Mouse (Mus musculus): Measurements from ENCODE around the gene Stap2. TPM values are rescaled to one million over a fixed set of nuclear protein-coding genes. Genes with fewer than 3 reads are reported as not detected.

Stap2 gene
- polyA plus RNA-seq, 1 experiment, result 10.6 TPM

DNA sequence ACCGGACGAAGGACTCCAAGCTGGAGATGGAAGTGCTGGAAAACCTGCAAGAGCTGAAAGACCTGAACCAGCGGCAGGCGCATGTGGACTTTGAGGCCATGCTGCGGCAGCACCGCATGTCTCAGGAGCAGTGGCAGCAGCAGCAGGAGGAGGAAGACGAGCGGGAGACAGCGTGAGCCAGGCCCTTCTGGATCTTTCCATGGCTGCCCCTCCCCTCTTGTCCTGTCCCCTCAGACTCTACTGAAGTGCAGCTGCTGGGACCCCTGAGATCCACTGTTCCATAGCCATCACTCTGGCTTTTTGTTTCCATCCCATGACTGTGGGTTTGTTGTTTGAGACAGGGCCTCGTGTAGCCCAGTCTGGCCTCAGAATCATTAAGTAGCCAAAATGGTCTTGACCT, 40.9 kb downstream of the Stap2 start:
- Histone ChIP-seq H3K27ac (ENCODE audit: control insufficient read depth, insufficient read depth, low read depth, low read length, poor library complexity) (no peak overlapping the region), H3K4me3 (replicated peaks; ENCODE audit: control insufficient read depth, low read depth, low read length) (no peak overlapping the region), H3K4me1 (ENCODE audit: control insufficient read depth, insufficient read depth, low read length) (peaks cover 1% of the 10 kb centered on the region)
- WGBS, result 94% methylated on average over 10 of the region's 10 CpGs
- TF ChIP-seq CTCF (IDR thresholded peaks at IDR 0.05; ENCODE audit: control insufficient read depth, insufficient read depth, low read length), result no peak
- 0 out of 2 replicates have a peak, but pooled peaks have one; percentile 7 for TF ChIP-seq POLR2A (IDR thresholded peaks at IDR 0.05; ENCODE audit: borderline replicate concordance, control insufficient read depth, low read depth, low read length)

DNA sequence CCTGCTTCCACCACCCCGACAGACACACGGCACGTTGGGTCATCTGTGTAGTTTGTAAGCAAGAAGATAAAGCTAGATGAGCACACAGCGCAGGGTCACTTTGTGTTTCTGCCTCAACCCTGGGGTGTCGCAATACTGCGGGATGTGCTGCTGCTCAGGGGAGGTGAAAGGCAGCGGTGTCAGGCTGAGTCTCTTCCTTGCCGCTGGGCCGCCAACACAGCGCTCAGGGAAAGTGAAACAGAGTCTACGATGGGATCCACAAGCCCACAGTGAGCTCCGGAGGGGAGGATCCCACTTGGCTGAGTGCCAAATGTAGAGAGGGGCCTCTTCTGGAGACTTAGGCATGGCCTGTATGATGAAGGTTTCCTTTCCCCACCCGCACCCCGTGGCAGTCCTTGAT, 42.2 kb downstream of the Stap2 start:
- 55% methylated on average over 14 of the region's 14 CpGs for WGBS
- TF ChIP-seq CTCF (IDR thresholded peaks at IDR 0.05; ENCODE audit: control insufficient read depth, insufficient read depth, low read length) (0 out of 2 replicates have a peak, but pooled peaks have one; percentile 8), POLR2A (IDR thresholded peaks at IDR 0.05; ENCODE audit: borderline replicate concordance, control insufficient read depth, low read depth, low read length) (0 out of 2 replicates have a peak, but pooled peaks have one; percentile 23)
- Histone ChIP-seq H3K27ac (ENCODE audit: control insufficient read depth, insufficient read depth, low read depth, low read length, poor library complexity) (peak overlapping the region; percentile 29), H3K4me3 (replicated peaks; ENCODE audit: control insufficient read depth, low read depth, low read length) (peak overlapping the region; percentile 7), H3K4me1 (ENCODE audit: control insufficient read depth, insufficient read depth, low read length) (peaks cover 1% of the 10 kb centered on the region)

DNA sequence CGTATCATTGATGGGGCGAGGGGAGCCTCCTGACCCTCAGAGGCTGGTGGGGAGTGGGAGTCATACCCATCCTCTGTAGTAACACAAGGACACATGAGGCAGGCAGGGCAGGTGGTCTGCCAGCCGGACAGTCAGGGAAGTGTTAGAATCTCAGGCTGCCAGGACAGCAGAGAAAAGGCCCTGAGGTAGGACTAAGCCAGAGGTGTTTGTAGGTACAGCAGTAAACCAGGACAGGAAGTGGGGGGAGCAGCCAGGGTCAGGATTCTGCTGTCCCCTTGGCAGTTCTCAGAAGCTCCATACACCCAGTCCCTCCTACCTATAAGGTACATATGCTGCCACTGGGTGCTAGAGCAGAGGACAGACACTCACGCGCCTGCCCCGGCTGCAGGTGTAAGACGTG, 43.8 kb downstream of the Stap2 start:
- Histone ChIP-seq H3K4me3 (replicated peaks; ENCODE audit: control insufficient read depth, low read depth, low read length) (no peak overlapping the region), H3K4me1 (ENCODE audit: control insufficient read depth, insufficient read depth, low read length) (peaks cover 1% of the 10 kb centered on the region), H3K27ac (ENCODE audit: control insufficient read depth, insufficient read depth, low read depth, low read length, poor library complexity) (no peak overlapping the region)
- TF ChIP-seq POLR2A (IDR thresholded peaks at IDR 0.05; ENCODE audit: borderline replicate concordance, control insufficient read depth, low read depth, low read length) (no peak), CTCF (IDR thresholded peaks at IDR 0.05; ENCODE audit: control insufficient read depth, insufficient read depth, low read length) (no peak)
- WGBS, result 86% methylated on average over 7 of the region's 7 CpGs

DNA sequence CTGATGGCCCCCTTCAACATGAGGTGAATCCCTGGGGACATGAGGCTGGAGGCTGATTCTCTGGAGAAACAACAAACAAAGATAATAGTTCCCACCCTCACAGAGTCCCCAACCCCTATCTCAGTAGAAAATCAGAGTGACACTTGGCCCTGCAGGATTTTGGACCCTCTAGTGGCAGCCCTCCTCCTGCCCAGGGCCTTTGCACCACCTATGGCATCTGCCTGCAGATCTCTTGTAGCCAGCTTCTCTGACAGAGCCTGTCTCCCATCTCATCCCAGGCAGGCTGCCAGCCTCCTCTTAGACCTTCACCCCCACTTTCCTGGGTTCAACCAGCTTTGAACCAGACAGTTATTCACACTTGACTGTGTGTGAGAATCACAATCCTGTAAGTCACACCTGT, 44.6 kb downstream of the Stap2 start:
- Histone ChIP-seq H3K27ac (ENCODE audit: control insufficient read depth, insufficient read depth, low read depth, low read length, poor library complexity) (no peak overlapping the region), H3K4me1 (ENCODE audit: control insufficient read depth, insufficient read depth, low read length) (peaks cover 1% of the 10 kb centered on the region), H3K4me3 (replicated peaks; ENCODE audit: control insufficient read depth, low read depth, low read length) (no peak overlapping the region)
- TF ChIP-seq POLR2A (IDR thresholded peaks at IDR 0.05; ENCODE audit: borderline replicate concordance, control insufficient read depth, low read depth, low read length), result no peak
- TF ChIP-seq CTCF (IDR thresholded peaks at IDR 0.05; ENCODE audit: control insufficient read depth, insufficient read depth, low read length), result no peak

DNA sequence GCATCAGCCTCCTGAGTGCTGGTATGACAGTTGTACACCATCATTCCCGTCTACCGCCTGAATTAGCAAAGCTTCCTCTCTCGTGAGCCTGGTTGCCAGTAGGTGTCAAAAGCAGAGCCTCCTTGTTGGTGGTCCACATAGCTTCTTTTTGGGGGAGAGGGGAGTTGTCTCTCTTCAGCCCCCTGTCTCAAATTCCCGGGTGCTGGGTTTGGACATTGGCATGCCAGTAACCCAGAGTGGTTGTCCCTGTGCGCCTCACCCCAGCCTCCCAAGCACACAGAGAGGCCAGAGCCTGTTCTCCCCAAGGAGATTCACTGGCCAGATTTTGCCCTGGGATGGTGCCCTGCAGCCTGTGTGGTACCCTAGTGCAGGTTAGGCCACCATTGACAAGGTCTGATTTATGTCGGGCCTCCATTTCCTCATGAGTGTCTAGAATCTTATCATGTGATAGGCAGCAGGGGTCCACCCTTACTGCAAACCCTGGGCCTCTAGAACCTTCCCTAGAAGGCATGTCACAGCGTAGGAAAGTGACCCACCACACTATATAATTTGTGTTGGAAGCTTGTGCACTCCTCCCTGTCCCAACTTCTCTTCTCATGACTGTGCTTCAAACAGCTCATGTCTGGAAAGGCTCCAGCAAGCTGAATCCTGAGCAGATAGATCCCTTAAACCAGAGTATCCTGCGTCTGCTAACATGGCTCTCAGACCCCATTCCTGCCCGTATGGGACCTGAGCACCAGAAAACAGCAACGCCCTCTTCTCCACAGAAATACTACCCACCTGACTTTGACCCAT, 45.2 kb downstream of the Stap2 start:
- H3K27ac ChIP-seq (ENCODE audit: control insufficient read depth, insufficient read depth, low read depth, low read length, poor library complexity), result no peak overlapping the region
- 66% methylated on average over 10 of the region's 10 CpGs for WGBS
- H3K4me1 ChIP-seq (ENCODE audit: control insufficient read depth, insufficient read depth, low read length), result peaks cover 1% of the 10 kb centered on the region
- H3K4me3 ChIP-seq (replicated peaks; ENCODE audit: control insufficient read depth, low read depth, low read length), result peak overlapping the region; percentile 27
- TF ChIP-seq POLR2A (IDR thresholded peaks at IDR 0.05; ENCODE audit: borderline replicate concordance, control insufficient read depth, low read depth, low read length) (no peak), CTCF (IDR thresholded peaks at IDR 0.05; ENCODE audit: control insufficient read depth, insufficient read depth, low read length) (no peak)

DNA sequence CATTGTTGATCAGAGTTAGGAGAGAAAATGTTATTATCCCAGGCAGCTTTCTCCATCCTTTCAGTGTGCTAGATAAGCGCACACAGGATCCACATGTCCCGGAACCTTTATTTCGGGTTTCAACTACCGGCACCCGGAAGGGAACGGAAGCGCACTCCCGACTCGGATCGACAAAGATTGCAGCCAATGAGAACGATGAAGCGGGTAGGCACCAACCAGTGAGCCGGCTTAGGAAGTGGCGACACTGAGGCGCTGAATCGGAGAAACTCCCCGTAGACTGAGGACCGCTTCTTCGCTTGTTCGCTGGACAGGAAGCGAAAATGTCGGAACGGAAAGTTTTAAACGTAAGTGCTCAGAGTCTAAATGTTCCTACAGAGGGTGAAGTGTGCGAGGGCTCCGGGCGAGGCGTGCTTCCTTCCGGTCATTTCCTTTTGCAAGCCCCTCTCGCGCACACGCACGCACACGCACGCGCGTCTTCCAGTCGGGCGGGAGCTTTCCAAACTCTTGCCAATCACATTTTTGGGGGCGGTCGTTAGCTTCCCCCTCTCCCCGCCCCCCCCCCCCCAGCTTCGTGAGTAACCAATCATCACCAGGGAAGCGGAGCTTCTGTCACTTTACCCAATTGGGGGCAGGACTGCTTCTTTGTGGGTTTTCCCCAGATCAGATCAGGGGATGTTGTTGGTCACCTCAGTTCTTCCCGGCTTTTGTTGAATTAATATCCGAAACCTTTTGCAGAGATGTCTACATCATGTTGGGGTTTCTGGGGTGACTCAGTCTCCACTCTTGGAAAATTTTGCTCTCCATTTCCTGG, 46.3 kb downstream of the Stap2 start, which contains the start of gene Yju2:
Yju2 (plus strand) TSS at position 182 of the 811 bp plus-strand sequence.
- H3K4me1 ChIP-seq (ENCODE audit: control insufficient read depth, insufficient read depth, low read length), result peaks cover 1% of the 10 kb centered on the region
- WGBS, result under 1% methylated on average over 46 of the region's 46 CpGs
- peak within 1 kb of the TSS; percentile 90 for H3K4me3 ChIP-seq (replicated peaks; ENCODE audit: control insufficient read depth, low read depth, low read length)
- peak within 1 kb of the TSS; percentile 96 for H3K27ac ChIP-seq (ENCODE audit: control insufficient read depth, insufficient read depth, low read depth, low read length, poor library complexity)
- TF ChIP-seq CTCF (IDR thresholded peaks at IDR 0.05; ENCODE audit: control insufficient read depth, insufficient read depth, low read length), result no peak
- TF ChIP-seq POLR2A (IDR thresholded peaks at IDR 0.05; ENCODE audit: borderline replicate concordance, control insufficient read depth, low read depth, low read length), result peak; percentile 19; the same call in 1 of the 2 replicates

DNA sequence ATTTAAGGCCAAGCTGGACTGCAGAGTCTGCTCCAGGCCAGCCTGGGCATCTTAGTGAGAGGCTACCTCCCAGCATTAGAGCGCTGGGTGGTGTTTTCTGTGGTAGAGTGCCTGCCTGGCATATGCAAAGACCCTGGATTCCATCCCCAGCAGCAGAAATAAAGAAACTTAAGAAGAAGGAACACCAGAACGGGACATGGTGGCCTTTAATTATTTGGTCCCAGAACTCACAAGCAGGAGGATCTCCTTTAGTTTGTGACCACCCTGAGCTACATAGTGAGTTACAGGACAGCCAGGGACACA, 46.8 kb downstream of the Stap2 start:
- peak overlapping the region; percentile 3; the same call in 1 of the 2 replicates for H3K27ac ChIP-seq (ENCODE audit: control insufficient read depth, insufficient read depth, low read depth, low read length, poor library complexity)
- TF ChIP-seq CTCF (IDR thresholded peaks at IDR 0.05; ENCODE audit: control insufficient read depth, insufficient read depth, low read length) (no peak), POLR2A (IDR thresholded peaks at IDR 0.05; ENCODE audit: borderline replicate concordance, control insufficient read depth, low read depth, low read length) (no peak)
- 50% methylated on average over 2 of the region's 2 CpGs for WGBS
- peaks cover 1% of the 10 kb centered on the region for H3K4me1 ChIP-seq (ENCODE audit: control insufficient read depth, insufficient read depth, low read length)
- H3K4me3 ChIP-seq (replicated peaks; ENCODE audit: control insufficient read depth, low read depth, low read length), result peak overlapping the region; percentile 90
